Mouse (Mus musculus) ES-E14 (cell line): ENCODE measurements around the gene Sox5.

Source experiments
- MAFK ChIP-seq: IDR thresholded peaks from 2 replicates; pipeline ENCODE4 v1.6.1; 2014; ENCODE audit warnings: mild to moderate bottlenecking, low read depth, low read length, inconsistent platforms; ENCODE audit not compliant: insufficient read depth
- ZC3H11A ChIP-seq: IDR thresholded peaks from 2 replicates; pipeline ENCODE4 v1.6.1; 2012; ENCODE audit warnings: low read depth, mild to moderate bottlenecking, inconsistent platforms, low read length, borderline replicate concordance
- ZNF384 ChIP-seq: IDR thresholded peaks from 2 replicates; pipeline ENCODE4 v1.6.1; 2012; ENCODE audit warnings: low read depth, low read length, inconsistent platforms

DNA sequence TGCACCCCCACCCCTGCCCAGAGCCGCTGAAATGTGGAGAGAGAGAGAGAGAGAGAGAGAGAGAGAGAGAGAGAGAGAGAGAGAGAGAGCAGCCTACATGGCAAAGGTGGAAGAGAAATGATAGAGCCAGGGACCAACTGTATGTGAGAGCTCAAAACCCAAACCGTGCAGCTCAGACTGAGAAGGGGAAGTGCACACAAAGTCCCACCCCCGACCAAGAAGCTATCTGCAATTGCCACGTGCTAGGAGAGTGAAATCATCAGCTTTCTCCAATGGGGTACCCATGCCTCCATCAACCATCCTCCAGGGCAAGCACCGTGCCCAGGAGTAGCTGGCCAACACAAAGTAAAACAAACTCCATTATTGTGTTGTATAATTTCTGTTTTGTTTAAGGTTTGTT lies 220.1 kb downstream of the Sox5 start:
- TF ChIP-seq ZC3H11A (no peak), ZNF384 (no peak), MAFK (no peak)
